Mouse (Mus musculus) heart, adult 2 months (tissue): ENCODE measurements at regions not wholly inside any gene's neighbourhood (a gene's known extent, or its start where the extent isn't known, plus 50 kb on each side); places are given as distances from the start of the nearest gene placed in this dataset.

Source experiments
- CTCF ChIP-seq: fragments of 200-600 bp; IDR thresholded peaks from 2 replicates; pipeline ENCODE4 v1.8.1; 2022; ENCODE audit warnings: antibody characterized with exemption, mild to moderate bottlenecking, moderate library complexity
- EP300 ChIP-seq: fragments of 200-500 bp; IDR thresholded peaks from 2 replicates; pipeline ENCODE4 v1.6.1; 2011; ENCODE audit warnings: low read depth, low read length, control low read depth; ENCODE audit not compliant: insufficient read depth
- POLR2A ChIP-seq: fragments of 200-500 bp; IDR thresholded peaks from 2 replicates; pipeline ENCODE4 v1.6.1; 2011; ENCODE audit warnings: mild to moderate bottlenecking, low read depth, low read length, control low read depth; ENCODE audit not compliant: insufficient read depth

- TF ChIP-seq CTCF (no peak), EP300 (no peak), POLR2A (no peak)
Observed at GRCm38 (mm10) chr1:184462481-184463124, 269.8 kb downstream of the Hlx start.
